Comparison of ENCODE assay signal across 36 mouse cellular contexts in the genomic region with DNA sequence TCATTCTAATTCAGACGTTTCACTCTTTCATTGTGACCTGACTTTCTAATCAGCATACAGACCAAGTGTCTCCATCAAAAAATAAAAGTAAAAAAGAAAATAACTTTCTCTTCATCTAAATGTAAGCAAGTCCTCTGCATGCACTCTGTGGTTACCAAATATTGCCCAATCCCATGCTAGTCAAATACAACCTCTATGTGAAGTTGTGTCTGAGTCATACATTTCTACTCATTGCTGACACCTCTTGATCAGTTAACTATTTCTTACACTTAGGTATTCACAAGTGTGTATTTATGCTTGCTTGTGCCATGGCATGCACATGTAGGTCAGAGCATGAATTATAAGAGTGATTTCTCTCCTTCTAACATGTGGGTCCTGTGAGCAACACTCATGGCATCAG.
"Had no signal": no experiment of that assay in that cellular context is flagged by ENCODE, and none has a peak within 500 bp of the region (broad histone marks: within the 10 kb centered on the region; RNA-seq: fewer than 3 reads in every experiment).

No protein-coding gene starts in this region.

- H3K4me2 ChIP-seq: heart, embryonic 11.5 days; heart, embryonic 12.5 days; heart, embryonic 13.5 days; heart, embryonic 15.5 days; hindbrain, embryonic 12.5 days; hindbrain, embryonic 13.5 days; hindbrain, embryonic 14.5 days; hindbrain, embryonic 15.5 days; intestine, embryonic 15.5 days; kidney, embryonic 15.5 days had no signal

- H3K36me3 ChIP-seq: heart, embryonic 10.5 days; heart, embryonic 12.5 days; heart, embryonic 13.5 days; heart, embryonic 15.5 days; hindbrain, embryonic 10.5 days; hindbrain, embryonic 12.5 days; hindbrain, embryonic 13.5 days; hindbrain, embryonic 15.5 days; intestine, embryonic 15.5 days; kidney, embryonic 15.5 days had no signal

- H3K27me3 ChIP-seq: heart, embryonic 12.5 days; heart, embryonic 13.5 days; heart, embryonic 15.5 days; hindbrain, embryonic 12.5 days; hindbrain, embryonic 13.5 days; hindbrain, embryonic 15.5 days; intestine, embryonic 15.5 days; kidney, embryonic 15.5 days had no signal

- H3K27ac ChIP-seq: heart, adult 2 months; heart, embryonic 10.5 days; heart, embryonic 13.5 days; heart, embryonic 15.5 days; hindbrain, embryonic 10.5 days; hindbrain, embryonic 12.5 days; hindbrain, embryonic 13.5 days; hindbrain, embryonic 14.5 days; hindbrain, embryonic 15.5 days; hindbrain, postnatal 0 days; intestine, embryonic 15.5 days; kidney, embryonic 15.5 days; kidney, postnatal 0 days; layer of hippocampus, adult 2 months had no signal

- H3K9me3 ChIP-seq: heart, embryonic 10.5 days; heart, embryonic 13.5 days; heart, embryonic 15.5 days; hindbrain, embryonic 10.5 days; hindbrain, embryonic 12.5 days; hindbrain, embryonic 13.5 days; hindbrain, embryonic 15.5 days; intestine, embryonic 15.5 days; kidney, embryonic 15.5 days had no signal

- DNase-seq: heart, adult 18-20 months; heart, adult 2 months; heart, postnatal 10 days; heart, postnatal 14 days; heart, postnatal 36 days; heart, postnatal 4 days; kidney, adult 11 months; kidney, adult 18-20 months; kidney, adult 2 months; kidney, adult 8-10 months; kidney, adult 9 months; kidney, postnatal 10 days; kidney, postnatal 14 days; kidney, postnatal 25 days; kidney, postnatal 36 days; kidney, postnatal 4 days; layer of hippocampus, adult 9-11 months had no signal

- H3K4me3 ChIP-seq: heart, adult 2 months; heart, embryonic 10.5 days; heart, embryonic 12.5 days; heart, embryonic 13.5 days; heart, embryonic 15.5 days; hindbrain, embryonic 10.5 days; hindbrain, embryonic 12.5 days; hindbrain, embryonic 13.5 days; hindbrain, embryonic 15.5 days; intestine, embryonic 15.5 days; kidney, embryonic 15.5 days; layer of hippocampus, adult 2 months had no signal

- ATAC-seq: hindbrain, embryonic 16.5 days; hindbrain, postnatal 0 days; inflammation-experienced regulatory T-cells, adult 6 months; intestine, embryonic 15.5 days; intestine, embryonic 16.5 days; intestine, postnatal 0 days had no signal

- H3K9ac ChIP-seq: heart, embryonic 12.5 days; heart, embryonic 13.5 days; heart, embryonic 15.5 days; hindbrain, embryonic 12.5 days; hindbrain, embryonic 13.5 days; hindbrain, embryonic 14.5 days; hindbrain, embryonic 15.5 days; intestine, embryonic 15.5 days; kidney, embryonic 15.5 days had no signal

- H3K4me1 ChIP-seq: heart, embryonic 10.5 days; heart, embryonic 12.5 days; heart, embryonic 13.5 days; heart, embryonic 15.5 days; hindbrain, embryonic 10.5 days; hindbrain, embryonic 12.5 days; hindbrain, embryonic 13.5 days; hindbrain, embryonic 15.5 days; intestine, embryonic 15.5 days; kidney, embryonic 15.5 days had no signal
